Mouse (Mus musculus): ENCODE measurements around the gene Mprip. TPM values are rescaled to one million over a fixed set of nuclear protein-coding genes. Genes with fewer than 3 reads are reported as not detected.
"Not testable (repeated sequence)": the region's sequence is repeated elsewhere in the genome, so short reads cannot be mapped to it uniquely, and the experiment has no call there.

The Mprip gene
- total RNA-seq, 2 experiments from 2014 or later = 293 to 299 TPM

- DNase-seq (ENCODE audit: low spot score in 2 of 2) = no peak
- intact Hi-C loops (cut with DNase I) = no loop called here
These were observed 39.7 kb downstream of the Mprip start for GRCm38 (mm10) chr11:59700787-59701186.

GRCm38 (mm10) chr11:59705113-59705512, 44.0 kb downstream of the Mprip start:
- DNase-seq (ENCODE audit: low spot score in 2 of 2) = no peak
- intact Hi-C loops (cut with DNase I) = no loop called here

GRCm38 (mm10) chr11:59707481-59707880, 46.4 kb downstream of the Mprip start:
- intact Hi-C loops (cut with DNase I) = no loop called here
- DNase-seq (ENCODE audit: low spot score in 2 of 2) = no peak

- intact Hi-C loops (cut with DNase I) = loop anchor here (2.0 kb wide), 1 partner anchor 45 kb away; no protein-coding TSS in a partner anchor
- peak; percentile 66 for DNase-seq (ENCODE audit: low spot score in 2 of 2)
These were observed 47.0 kb downstream of the Mprip start for GRCm38 (mm10) chr11:59707931-59708611.

- intact Hi-C loops (cut with DNase I) = no loop called here
- no peak for DNase-seq (ENCODE audit: low spot score in 2 of 2)
These were observed 54.3 kb downstream of the Mprip start for GRCm38 (mm10) chr11:59715424-59715840.

- intact Hi-C loops (cut with DNase I) = no loop called here
- DNase-seq (ENCODE audit: low spot score in 2 of 2) = no peak
These were observed 56.7 kb downstream of the Mprip start for GRCm38 (mm10) chr11:59717801-59718291.

GRCm38 (mm10) chr11:59719185-59719584, 58.1 kb downstream of the Mprip start:
- intact Hi-C loops (cut with DNase I) = no loop called here
- DNase-seq (ENCODE audit: low spot score in 2 of 2) = no peak

- intact Hi-C loops (cut with DNase I) = no loop called here
- no peak for DNase-seq (ENCODE audit: low spot score in 2 of 2)
These were observed 60.3 kb downstream of the Mprip start for GRCm38 (mm10) chr11:59721385-59721784.

- intact Hi-C loops (cut with DNase I) = no loop called here
These were observed 66.1 kb downstream of the Mprip start for GRCm38 (mm10) chr11:59727204-59727603.

GRCm38 (mm10) chr11:59731821-59732220, 70.7 kb downstream of the Mprip start:
- intact Hi-C loops (cut with DNase I) = no loop called here
- DNase-seq (ENCODE audit: low spot score in 2 of 2) = no peak

More at GRCm38 (mm10) chr11:59727204-59727603, 66.1 kb downstream of the Mprip start:
- DNase-seq (ENCODE audit: low spot score in 2 of 2) = no peak

- DNase-seq (ENCODE audit: low spot score in 2 of 2) = peak; percentile 38 to 43
- intact Hi-C loops (cut with DNase I) = no loop called here
These were observed 71.4 kb downstream of the Mprip start for GRCm38 (mm10) chr11:59732407-59733066.

- intact Hi-C loops (cut with DNase I); DNase-seq (ENCODE audit: low spot score in 2 of 2): not testable (repeated sequence)
These were observed 72.5 kb downstream of the Mprip start for GRCm38 (mm10) chr11:59733600-59733999.

- intact Hi-C loops (cut with DNase I) = loop anchor here (2.0 kb wide), 1 partner anchor 72 kb away; no protein-coding TSS in a partner anchor
- no peak for DNase-seq (ENCODE audit: low spot score in 2 of 2)
These were observed 73.2 kb downstream of the Mprip start for GRCm38 (mm10) chr11:59734335-59734734.

GRCm38 (mm10) chr11:59735938-59736337, 74.8 kb downstream of the Mprip start:
- DNase-seq (ENCODE audit: low spot score in 2 of 2) = not testable (repeated sequence)
- intact Hi-C loops (cut with DNase I) = loop anchor here (2.0 kb wide), 1 partner anchor 73 kb away; no protein-coding TSS in a partner anchor

GRCm38 (mm10) chr11:59737250-59737649, 76.1 kb downstream of the Mprip start:
- DNase-seq (ENCODE audit: low spot score in 2 of 2) = no peak
- intact Hi-C loops (cut with DNase I) = no loop called here

GRCm38 (mm10) chr11:59739996-59740395, 78.9 kb downstream of the Mprip start:
- DNase-seq (ENCODE audit: low spot score in 2 of 2) = no peak
- intact Hi-C loops (cut with DNase I) = loop anchor here (10.0 kb wide), 1 partner anchor 215 kb away; the partner anchor contains the start of gene Zkscan17

GRCm38 (mm10) chr11:59741915-59742314, 80.8 kb downstream of the Mprip start:
- intact Hi-C loops (cut with DNase I) = loop anchor here (10.0 kb wide), 1 partner anchor 217 kb away; the partner anchor contains the start of gene Zkscan17
- DNase-seq (ENCODE audit: low spot score in 2 of 2) = no peak

GRCm38 (mm10) chr11:59743307-59743706, 82.2 kb downstream of the Mprip start:
- intact Hi-C loops (cut with DNase I) = loop anchor here (10.0 kb wide), 1 partner anchor 219 kb away; the partner anchor contains the start of gene Zkscan17
- no peak for DNase-seq (ENCODE audit: low spot score in 2 of 2)

GRCm38 (mm10) chr11:59743712-59744111, 82.6 kb downstream of the Mprip start:
- intact Hi-C loops (cut with DNase I) = loop anchor here (10.0 kb wide), 1 partner anchor 219 kb away; the partner anchor contains the start of gene Zkscan17
- no peak for DNase-seq (ENCODE audit: low spot score in 2 of 2)

- intact Hi-C loops (cut with DNase I) = loop anchor here (10.0 kb wide), 1 partner anchor 220 kb away; the partner anchor contains the start of gene Zkscan17
- no peak for DNase-seq (ENCODE audit: low spot score in 2 of 2)
These were observed 83.3 kb downstream of the Mprip start for GRCm38 (mm10) chr11:59744374-59744773.

Measured in left cerebral cortex, postnatal 36 days (tissue).